Mouse (Mus musculus) brain, embryonic 14.5 days (tissue): ENCODE data around the gene Bri3.

Source experiments
- CTCF ChIP-seq: fragments of 200-500 bp; IDR thresholded peaks from 2 replicates; pipeline ENCODE4 v1.5.1; 2012; ENCODE audit warnings: inconsistent platforms, mild to moderate bottlenecking, moderate library complexity, borderline replicate concordance; ENCODE audit not compliant: insufficient read depth, insufficient read length; ENCODE audit errors: extremely low read depth
- POLR2A ChIP-seq: fragments of 200-500 bp; IDR thresholded peaks from 2 replicates; pipeline ENCODE4 v1.6.1; 2012; ENCODE audit warnings: mild to moderate bottlenecking, inconsistent platforms, borderline replicate concordance; ENCODE audit not compliant: poor library complexity, insufficient read depth, insufficient read length, severe bottlenecking; ENCODE audit errors: extremely low read depth

GRCm38 (mm10) chr5:144457623-144458287 is 213.5 kb downstream of the Bri3 start:
- TF ChIP-seq CTCF (no peak), POLR2A (no peak)
